Mouse (Mus musculus): Measurements from ENCODE around the gene Ces1d. TPM values are rescaled to one million over a fixed set of nuclear protein-coding genes. Genes with fewer than 3 reads are reported as not detected.

Ces1d gene
- 16.5 and 20.0 TPM in 2 replicates for total RNA-seq (2023)

GRCm38 (mm10) chr8:93197685-93198525 is at the start of gene Ces1d:
Ces1d (minus strand) TSS chr8:93197838.

GRCm38 (mm10) chr8:93229446-93229845 is 31.8 kb upstream of the Ces1d start, which contains the start of gene Ces1e:
Ces1e (minus strand) TSS chr8:93229619.

GRCm38 (mm10) chr8:93131233-93131980 is 66.2 kb downstream of the Ces1d start, which contains the start of gene Ces1c:
Ces1c (minus strand) TSS chr8:93131283.

Other genes starting within 250 kb of the Ces1d start
- 2.4 and 4.6 TPM in 2 replicates for gene Slc6a2, start 237.8 kb downstream of the Ces1d start, total RNA-seq (2023)
- not detected in 2 replicates for gene Ces1a, start 149.6 kb downstream of the Ces1d start, total RNA-seq (2023)
- not detected in 2 replicates for gene Ces1b, start 117.8 kb downstream of the Ces1d start, total RNA-seq (2023)
- gene Ces1c, start 66.6 kb downstream of the Ces1d start, total RNA-seq (2023), result not detected in 2 replicates
- not detected in 2 replicates for gene Ces1e, start 31.8 kb upstream of the Ces1d start, total RNA-seq (2023)
- gene Ces1f, start 81.9 kb upstream of the Ces1d start, total RNA-seq (2023), result not detected in 2 replicates
- not detected in 2 replicates for gene Ces1g, start 139.5 kb upstream of the Ces1d start, total RNA-seq (2023)
- gene Ces1h, start 181.9 kb upstream of the Ces1d start, total RNA-seq (2023), result not detected in 2 replicates

All from neutrophil, adult 65 days (primary cell).